Mouse (Mus musculus) cerebellum, adult 2 months (tissue): ENCODE measurements around the gene Gm20873.
"Not testable (repeated sequence)": the region's sequence is repeated elsewhere in the genome, so short reads cannot be mapped to it uniquely, and the experiment has no call there.

Experiments
- CTCF ChIP-seq: fragments of 200-500 bp; IDR thresholded peaks from 2 replicates; pipeline ENCODE4 v1.5.1; 2011; ENCODE audit warnings: low read depth, mild to moderate bottlenecking, control low read depth, low read length, moderate library complexity, borderline replicate concordance; ENCODE audit not compliant: insufficient read depth
- POLR2A ChIP-seq: fragments of 200-500 bp; IDR thresholded peaks from 2 replicates; pipeline ENCODE4 v1.6.1; 2011; ENCODE audit warnings: low read length, control low read depth, borderline replicate concordance; ENCODE audit not compliant: insufficient read depth

GRCm38 (mm10) chrY:6237895-6238294, 29.0 kb upstream of the Gm20873 start, which contains the start of gene Gm21746:
- not testable (repeated sequence) for TF ChIP-seq CTCF, POLR2A
